Mouse (Mus musculus): ENCODE results near the gene Ddx28. TPM values are rescaled to one million over a fixed set of nuclear protein-coding genes. Genes with fewer than 3 reads are reported as not detected.

Ddx28 gene
- 17.2 and 17.5 TPM in 2 replicates for polyA plus RNA-seq (2015; fragmentation: Nextera tagmentation; extraction: Ambion mirVana)

GRCm38 (mm10) chr8:106011643-106011986 lies at the start of gene Ddx28:
Gene Ddx28 (minus strand): TSS chr8:106011882.
- Histone ChIP-seq H3K27me3 (no peaks in the 10 kb centered on the region), H3K4me1 (peaks cover 15% of the 10 kb centered on the region), H3K36me3 (peaks cover 20% of the 10 kb centered on the region), H3K4me3 (replicated peaks) (peak within 1 kb of the TSS; percentile 81), H3K4me2 (replicated peaks) (peak within 1 kb of the TSS; percentile 94), H3K9ac (peak within 1 kb of the TSS; percentile 93), H3K9me3 (replicated peaks) (no peaks in the 10 kb centered on the region), H3K27ac (replicated peaks) (peak within 1 kb of the TSS; percentile 63)
- 1% methylated on average over 6 of the region's 6 CpGs for WGBS
- no peak for ATAC-seq (ENCODE audit: insufficient number of reproducible peaks, low FRiP score, low TSS enrichment, low read depth)

GRCm38 (mm10) chr8:106060521-106060920 lies 48.8 kb upstream of the Ddx28 start:
- H3K4me2 ChIP-seq (replicated peaks): peak overlapping the region; percentile 71
- H3K9ac ChIP-seq: peak overlapping the region; percentile 81; the same call in 1 of the 2 replicates
- no peaks in the 10 kb centered on the region for H3K27me3 ChIP-seq
- 5% methylated on average over 3 of the region's 3 CpGs for WGBS
- H3K9me3 ChIP-seq (replicated peaks): no peaks in the 10 kb centered on the region
- no peak for ATAC-seq (ENCODE audit: insufficient number of reproducible peaks, low FRiP score, low TSS enrichment, low read depth)
- peak overlapping the region; percentile 88 for H3K4me3 ChIP-seq (replicated peaks)
- H3K36me3 ChIP-seq: no peaks in the 10 kb centered on the region
- H3K27ac ChIP-seq (replicated peaks): peak overlapping the region; percentile 98; the same call in 1 of the 2 replicates
- peaks cover 22% of the 10 kb centered on the region for H3K4me1 ChIP-seq

DNA sequence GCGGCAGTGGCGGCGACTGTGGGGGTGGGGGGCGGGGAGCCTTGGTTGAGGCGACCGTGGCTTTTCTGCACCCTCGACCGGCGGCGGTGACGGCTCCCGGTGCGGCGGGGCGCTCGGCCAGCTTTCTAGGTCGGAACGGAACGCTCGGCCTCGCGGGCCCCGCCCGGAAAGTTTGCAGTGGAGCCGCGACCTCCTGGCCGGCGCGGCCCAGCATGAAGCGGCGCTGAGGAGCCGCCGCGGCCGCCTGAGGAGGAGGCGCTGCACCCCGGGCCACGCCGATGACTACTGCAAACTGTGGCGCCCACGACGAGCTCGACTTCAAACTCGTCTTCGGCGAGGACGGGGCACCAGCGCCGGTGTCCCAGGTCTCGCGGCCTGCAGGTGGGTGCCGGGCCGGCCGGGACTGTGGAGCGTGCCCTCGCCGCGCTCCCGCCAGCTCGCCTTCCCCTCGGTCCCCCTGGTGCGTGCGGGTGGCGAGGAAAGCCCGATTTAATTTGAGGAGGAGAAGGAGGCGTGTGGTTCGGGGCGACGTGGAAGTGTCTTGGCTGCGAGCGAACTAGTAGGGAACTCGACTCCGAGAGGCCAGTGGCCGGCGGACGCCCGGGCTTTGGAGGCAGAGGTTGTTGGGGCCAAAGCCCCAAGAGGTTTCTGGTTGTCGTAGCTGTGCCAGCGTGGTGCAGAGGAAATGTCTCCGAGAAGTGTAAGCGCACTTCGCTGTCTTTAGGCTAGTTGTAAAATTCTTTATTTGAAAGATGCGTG lies 48.1 kb upstream of the Ddx28 start:
- no peaks in the 10 kb centered on the region for H3K36me3 ChIP-seq
- peaks cover 22% of the 10 kb centered on the region for H3K4me1 ChIP-seq
- peak overlapping the region; percentile 88 for H3K4me3 ChIP-seq (replicated peaks)
- ATAC-seq (ENCODE audit: insufficient number of reproducible peaks, low FRiP score, low TSS enrichment, low read depth): peak; percentile 77
- no peaks in the 10 kb centered on the region for H3K9me3 ChIP-seq (replicated peaks)
- peak overlapping the region; percentile 71 for H3K4me2 ChIP-seq (replicated peaks)
- WGBS: under 1% methylated on average over 82 of the region's 83 CpGs
- H3K9ac ChIP-seq: peak overlapping the region; percentile 81
- no peaks in the 10 kb centered on the region for H3K27me3 ChIP-seq
- H3K27ac ChIP-seq (replicated peaks): peak overlapping the region; percentile 98

DNA sequence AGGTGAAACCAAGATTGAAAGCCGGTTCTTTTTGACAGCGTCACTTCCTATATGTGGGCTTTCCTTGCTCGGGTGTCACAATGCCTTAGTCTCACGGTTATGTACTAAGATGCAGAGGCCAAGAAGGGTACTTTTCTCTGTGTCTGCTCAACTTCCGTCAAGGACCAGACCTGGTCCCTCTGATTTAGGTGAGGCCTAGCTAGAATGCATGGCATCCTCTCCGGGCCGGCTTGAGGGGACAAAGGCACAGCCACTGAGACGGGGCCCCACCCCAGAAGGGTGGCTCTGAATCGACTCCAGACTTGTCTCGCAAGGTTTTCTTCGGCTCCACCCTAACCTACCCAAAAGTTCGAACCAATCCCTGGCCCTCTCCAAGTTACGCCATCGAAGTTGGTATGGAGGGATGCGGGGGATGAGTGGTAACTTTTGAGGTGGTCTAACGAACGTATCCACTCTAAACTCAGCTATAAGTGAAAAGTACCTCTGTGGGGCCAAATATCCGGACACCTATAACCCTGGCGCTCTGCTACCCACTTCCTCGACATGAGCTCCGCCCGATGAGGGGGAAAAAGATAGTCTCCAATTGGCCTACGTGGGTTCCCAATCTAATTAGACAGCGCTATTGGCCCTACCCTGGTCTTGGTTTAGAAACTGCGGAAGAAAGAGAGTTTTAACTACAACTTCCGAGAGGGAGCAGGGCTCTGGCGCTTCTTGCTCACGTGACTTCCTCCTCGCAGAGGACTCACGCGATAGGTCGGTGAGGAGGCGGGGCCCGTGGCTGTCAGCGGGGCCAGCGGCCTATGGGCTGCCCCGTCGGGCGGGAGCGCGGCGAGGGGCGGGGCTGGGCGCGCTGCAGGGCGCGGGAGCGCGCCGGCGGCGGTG lies 47.3 kb upstream of the Ddx28 start, which contains the start of gene Nfatc3:
Gene Nfatc3 (plus strand): TSS at position 110 of the 882 bp plus-strand sequence.
- H3K36me3 ChIP-seq: peaks cover 2% of the 10 kb centered on the region; the same call in 1 of the 2 replicates
- WGBS: under 1% methylated on average over 52 of the region's 52 CpGs
- peak within 1 kb of the TSS; percentile 71 for H3K4me2 ChIP-seq (replicated peaks)
- H3K4me3 ChIP-seq (replicated peaks): peak within 1 kb of the TSS; percentile 88
- H3K27ac ChIP-seq (replicated peaks): peak within 1 kb of the TSS; percentile 98
- peak within 1 kb of the TSS; percentile 81 for H3K9ac ChIP-seq
- no peaks in the 10 kb centered on the region for H3K9me3 ChIP-seq (replicated peaks)
- ATAC-seq (ENCODE audit: insufficient number of reproducible peaks, low FRiP score, low TSS enrichment, low read depth): peak; percentile 99
- no peaks in the 10 kb centered on the region for H3K27me3 ChIP-seq
- H3K4me1 ChIP-seq: peaks cover 22% of the 10 kb centered on the region

DNA sequence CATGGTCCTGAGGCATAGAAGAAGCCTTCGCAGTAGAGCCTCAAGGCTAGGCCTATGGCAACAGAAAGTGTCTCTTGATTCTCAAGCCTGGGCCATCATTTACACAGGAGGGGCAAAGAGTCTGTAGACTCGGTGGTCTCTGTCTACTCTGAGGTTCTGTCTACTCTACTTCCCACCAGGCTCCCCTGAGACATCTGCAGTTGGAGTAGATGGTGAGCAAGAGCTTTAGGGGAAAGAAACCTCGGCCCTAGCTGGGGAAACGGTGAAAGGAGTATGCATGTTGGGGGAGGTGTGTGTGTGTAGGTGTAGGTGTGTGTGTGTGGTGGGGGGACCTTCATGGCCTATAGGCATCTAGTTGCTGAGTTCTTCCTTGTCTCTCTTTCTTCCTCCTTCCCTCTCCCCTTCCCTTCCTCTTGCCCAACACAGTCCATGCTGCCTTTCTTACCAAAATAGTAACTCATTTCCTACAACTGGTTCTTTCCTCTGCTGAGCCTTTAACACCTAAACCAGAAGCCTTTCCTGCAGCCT lies 44.8 kb upstream of the Ddx28 start:
- no peak overlapping the region for H3K4me2 ChIP-seq (replicated peaks)
- no peak for ATAC-seq (ENCODE audit: insufficient number of reproducible peaks, low FRiP score, low TSS enrichment, low read depth)
- H3K4me1 ChIP-seq: peaks cover 17% of the 10 kb centered on the region
- H3K9me3 ChIP-seq (replicated peaks): no peaks in the 10 kb centered on the region
- 85% methylated on average over 4 of the region's 4 CpGs for WGBS
- H3K36me3 ChIP-seq: peaks cover 25% of the 10 kb centered on the region
- no peak overlapping the region for H3K9ac ChIP-seq
- H3K27me3 ChIP-seq: no peaks in the 10 kb centered on the region
- no peak overlapping the region for H3K4me3 ChIP-seq (replicated peaks)
- H3K27ac ChIP-seq (replicated peaks): no peak overlapping the region

DNA sequence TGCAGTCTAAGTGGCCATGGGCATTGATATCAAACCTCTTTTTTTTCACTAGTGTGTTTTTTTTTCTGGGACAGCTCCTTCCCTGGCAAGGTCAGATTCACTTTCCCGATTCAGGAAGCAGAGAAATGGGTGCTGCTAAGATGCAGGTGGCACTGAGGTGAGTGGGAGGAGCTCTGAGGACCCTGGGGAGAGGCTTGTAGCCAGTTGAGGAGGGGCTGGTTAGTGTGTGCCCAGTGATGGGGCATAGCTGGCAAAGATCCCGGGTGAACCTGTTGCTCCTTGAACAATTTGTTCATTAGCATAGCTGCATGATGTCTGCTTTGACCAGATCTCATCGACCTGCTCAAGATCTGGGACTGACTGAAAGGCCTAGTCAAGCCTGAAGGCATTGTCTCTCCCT lies 43.4 kb upstream of the Ddx28 start:
- H3K9me3 ChIP-seq (replicated peaks): no peaks in the 10 kb centered on the region
- ATAC-seq (ENCODE audit: insufficient number of reproducible peaks, low FRiP score, low TSS enrichment, low read depth): no peak
- H3K4me3 ChIP-seq (replicated peaks): no peak overlapping the region
- H3K4me2 ChIP-seq (replicated peaks): no peak overlapping the region
- WGBS: 56% methylated on average over 3 of the region's 3 CpGs
- H3K27ac ChIP-seq (replicated peaks): no peak overlapping the region
- no peak overlapping the region for H3K9ac ChIP-seq
- H3K36me3 ChIP-seq: peaks cover 34% of the 10 kb centered on the region
- H3K4me1 ChIP-seq: peaks cover 10% of the 10 kb centered on the region
- no peaks in the 10 kb centered on the region for H3K27me3 ChIP-seq

DNA sequence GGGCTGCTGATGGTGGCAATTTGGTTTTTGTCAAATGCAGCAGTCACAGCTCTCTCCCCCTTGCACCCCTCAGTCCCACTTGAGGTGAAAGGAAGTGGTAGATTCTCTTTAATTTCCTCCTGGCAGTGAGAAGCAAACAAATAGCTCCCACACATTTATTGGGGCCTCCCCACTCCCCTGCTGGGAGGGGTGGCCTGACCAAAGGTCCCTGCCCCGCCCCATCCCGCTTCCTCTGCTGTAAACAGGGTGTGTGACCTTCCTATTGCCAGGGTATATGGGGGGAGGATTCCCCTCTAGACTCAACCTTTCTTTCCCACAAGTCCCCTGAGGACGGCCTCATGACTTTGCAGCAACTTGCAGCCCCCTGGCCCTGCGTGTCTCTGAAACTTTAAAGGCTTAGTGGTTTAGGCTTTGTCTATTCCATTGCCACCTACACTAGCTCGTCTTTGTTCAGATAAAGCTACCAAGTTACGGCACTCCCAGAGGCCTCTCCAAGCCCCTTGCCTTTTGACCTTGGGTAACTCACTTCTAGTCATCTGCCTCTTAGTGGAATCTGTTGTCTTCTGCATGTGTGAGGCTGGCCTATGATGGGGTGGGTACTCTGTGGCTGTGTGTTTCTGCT lies 42.6 kb upstream of the Ddx28 start:
- H3K9ac ChIP-seq: no peak overlapping the region
- H3K4me3 ChIP-seq (replicated peaks): no peak overlapping the region
- H3K27me3 ChIP-seq: no peaks in the 10 kb centered on the region
- H3K4me2 ChIP-seq (replicated peaks): no peak overlapping the region
- H3K9me3 ChIP-seq (replicated peaks): no peaks in the 10 kb centered on the region
- H3K36me3 ChIP-seq: peaks cover 34% of the 10 kb centered on the region
- H3K27ac ChIP-seq (replicated peaks): no peak overlapping the region
- H3K4me1 ChIP-seq: peaks cover 10% of the 10 kb centered on the region
- no peak for ATAC-seq (ENCODE audit: insufficient number of reproducible peaks, low FRiP score, low TSS enrichment, low read depth)
- 69% methylated on average over 6 of the region's 6 CpGs for WGBS

DNA sequence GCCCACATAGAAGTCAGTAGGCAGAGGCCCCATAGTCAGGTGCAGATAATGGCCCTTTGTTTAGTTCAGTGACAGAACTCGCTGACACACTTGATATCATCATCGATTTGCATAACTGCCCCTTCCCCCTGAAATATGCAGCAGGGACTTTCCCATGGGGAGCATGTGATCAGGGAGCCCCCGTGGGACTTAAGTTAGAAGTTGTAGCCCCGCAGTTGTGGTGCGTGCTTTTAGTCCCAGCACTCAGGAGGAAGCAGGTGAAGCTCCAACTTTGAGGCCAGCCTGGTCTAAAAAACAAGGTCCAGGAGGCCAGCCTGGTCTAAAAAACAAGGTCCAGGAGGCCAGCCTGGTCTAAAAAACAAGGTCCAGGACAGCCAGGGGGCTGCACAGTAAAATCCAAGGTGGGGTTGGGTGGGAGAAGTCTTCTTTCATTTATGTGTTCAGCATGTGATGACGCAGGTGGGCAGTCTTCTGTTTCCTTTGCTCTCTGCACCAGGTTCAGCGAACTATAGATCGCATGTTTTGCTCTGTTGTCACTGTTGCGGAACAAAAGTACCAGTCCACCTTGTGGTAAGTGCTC lies 40.9 kb upstream of the Ddx28 start:
- Histone ChIP-seq H3K4me1 (no peaks in the 10 kb centered on the region), H3K9ac (no peak overlapping the region), H3K27ac (replicated peaks) (no peak overlapping the region), H3K36me3 (peaks cover 37% of the 10 kb centered on the region), H3K27me3 (no peaks in the 10 kb centered on the region), H3K4me2 (replicated peaks) (no peak overlapping the region), H3K4me3 (replicated peaks) (no peak overlapping the region), H3K9me3 (replicated peaks) (no peaks in the 10 kb centered on the region)
- WGBS: 85% methylated on average over 9 of the region's 9 CpGs
- ATAC-seq (ENCODE audit: insufficient number of reproducible peaks, low FRiP score, low TSS enrichment, low read depth): no peak

- 87% methylated on average over 3 of the region's 3 CpGs for WGBS
- Histone ChIP-seq H3K27ac (replicated peaks) (no peak overlapping the region), H3K4me3 (replicated peaks) (no peak overlapping the region), H3K36me3 (peaks cover 41% of the 10 kb centered on the region), H3K9me3 (replicated peaks) (no peaks in the 10 kb centered on the region), H3K4me1 (no peaks in the 10 kb centered on the region), H3K4me2 (replicated peaks) (no peak overlapping the region), H3K27me3 (no peaks in the 10 kb centered on the region), H3K9ac (no peak overlapping the region)
- no peak for ATAC-seq (ENCODE audit: insufficient number of reproducible peaks, low FRiP score, low TSS enrichment, low read depth)
Measured at GRCm38 (mm10) chr8:106051068-106051467, 39.4 kb upstream of the Ddx28 start.

DNA sequence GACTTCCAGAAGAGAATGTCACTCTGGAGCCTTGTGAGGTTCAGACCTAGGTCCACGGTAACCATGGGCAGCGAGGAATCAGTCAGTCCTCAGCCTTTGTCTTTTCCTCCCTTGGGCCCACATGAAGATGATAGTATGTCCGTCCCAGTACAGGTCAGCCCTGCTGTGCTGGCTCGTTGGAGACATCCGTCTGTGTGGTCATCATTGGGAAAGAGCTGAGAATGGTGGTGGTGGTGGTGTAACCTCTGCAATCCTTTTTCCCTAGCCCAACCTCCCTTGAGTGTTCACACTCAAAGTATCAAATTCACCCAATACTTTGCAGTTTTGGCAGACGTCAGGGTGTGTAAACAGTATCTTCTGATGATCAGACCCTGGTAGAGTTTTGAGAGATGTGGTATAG lies 38.2 kb upstream of the Ddx28 start:
- Histone ChIP-seq H3K9ac (no peak overlapping the region), H3K27me3 (no peaks in the 10 kb centered on the region), H3K36me3 (peaks cover 45% of the 10 kb centered on the region), H3K4me1 (no peaks in the 10 kb centered on the region), H3K4me3 (replicated peaks) (no peak overlapping the region), H3K27ac (replicated peaks) (no peak overlapping the region), H3K4me2 (replicated peaks) (no peak overlapping the region), H3K9me3 (replicated peaks) (no peaks in the 10 kb centered on the region)
- WGBS: 84% methylated on average over 6 of the region's 6 CpGs
- ATAC-seq (ENCODE audit: insufficient number of reproducible peaks, low FRiP score, low TSS enrichment, low read depth): no peak

All from embryonic facial prominence, embryonic 15.5 days (tissue).